In the genomic region with DNA sequence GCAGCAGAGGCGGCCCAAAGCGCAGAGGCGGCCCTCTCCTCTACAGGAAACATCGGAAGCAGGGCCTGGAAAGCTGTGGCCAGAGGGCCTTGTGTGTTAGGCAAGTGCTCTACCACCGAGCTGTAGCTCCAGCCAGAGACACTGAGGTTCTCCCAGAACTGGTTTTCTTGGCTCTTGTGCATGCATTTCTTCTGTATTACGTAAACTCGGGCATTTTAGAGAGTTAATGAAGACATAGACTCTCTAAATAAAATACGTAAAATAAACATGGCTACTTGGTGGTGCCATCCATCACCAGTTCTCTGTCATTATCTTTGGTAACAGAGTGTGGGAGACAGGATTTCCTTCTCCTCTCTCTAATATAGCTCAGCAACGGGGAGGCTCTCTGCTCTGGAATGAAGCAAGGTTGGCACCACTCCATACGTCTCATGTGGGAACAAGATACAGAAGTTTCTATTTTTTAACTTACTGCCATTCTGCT, we compare ENCODE assay signal across 7 mouse cellular contexts. TPM values are rescaled to one million over a fixed set of nuclear protein-coding genes. Genes with fewer than 3 reads are reported as not detected.
A peak's percentile ranks its signal among the peaks of the same experiment; 100 is the strongest.
DNase-seq lines count a peak whose midpoint lies in the region; ATAC-seq lines count a peak whose summit lies in the region.

No protein-coding gene starts in this region.

- H3K27ac ChIP-seq in heart, embryonic 12.5 days (ENCODE audit: poor library complexity, severe bottlenecking), result peak overlapping the region; percentile 99
- H3K27ac ChIP-seq in limb, embryonic 15.5 days, result peak overlapping the region; percentile 67; the same call in 1 of the 2 replicates
- peak overlapping the region; percentile 31 for H3K27ac ChIP-seq in stomach, embryonic 15.5 days

- H3K9me3 ChIP-seq in heart, embryonic 12.5 days (replicated peaks), result no peaks in the 10 kb centered on the region
- no peaks in the 10 kb centered on the region for H3K9me3 ChIP-seq in limb, embryonic 15.5 days
- no peaks in the 10 kb centered on the region for H3K9me3 ChIP-seq in stomach, embryonic 15.5 days

- H3K36me3 ChIP-seq in heart, embryonic 12.5 days, result 0 out of 2 replicates have a peak, but pooled peaks cover 5% of the 10 kb centered on the region
- no peaks in the 10 kb centered on the region for H3K36me3 ChIP-seq in limb, embryonic 15.5 days
- no peaks in the 10 kb centered on the region for H3K36me3 ChIP-seq in stomach, embryonic 15.5 days

- 0 out of 2 replicates have a peak overlapping the region, but pooled peaks have one; percentile 48 for H3K9ac ChIP-seq in heart, embryonic 12.5 days
- H3K9ac ChIP-seq in limb, embryonic 15.5 days, result no peak overlapping the region
- H3K9ac ChIP-seq in stomach, embryonic 15.5 days, result no peak overlapping the region

- H3K4me3 ChIP-seq in heart, embryonic 12.5 days, result no peak overlapping the region
- H3K4me3 ChIP-seq in limb, embryonic 15.5 days, result no peak overlapping the region
- H3K4me3 ChIP-seq in stomach, embryonic 15.5 days (replicated peaks), result no peak overlapping the region

- peak; percentile 77 for ATAC-seq in heart, embryonic 12.5 days (ENCODE audit: insufficient number of reproducible peaks, low FRiP score)
- no peak for ATAC-seq in limb, embryonic 15.5 days (ENCODE audit: insufficient number of reproducible peaks, low FRiP score, low TSS enrichment, low read depth)
- ATAC-seq in stomach, embryonic 15.5 days (ENCODE audit: insufficient read depth, low FRiP score, low read depth), result peak; percentile 43; the same call in 1 of the 2 replicates
- ATAC-seq in CD4-positive, CD25-positive, alpha-beta regulatory T cell, adult 4 months, result no peak

- 32% methylated on average over 10 of the region's 10 CpGs for WGBS in heart, embryonic 12.5 days
- WGBS in limb, embryonic 15.5 days, result 48% methylated on average over 10 of the region's 10 CpGs
- 40% methylated on average over 10 of the region's 10 CpGs for WGBS in stomach, embryonic 15.5 days

- H3K27me3 ChIP-seq in heart, embryonic 12.5 days (replicated peaks), result no peaks in the 10 kb centered on the region
- no peaks in the 10 kb centered on the region for H3K27me3 ChIP-seq in limb, embryonic 15.5 days
- H3K27me3 ChIP-seq in stomach, embryonic 15.5 days (replicated peaks), result no peaks in the 10 kb centered on the region

- peak overlapping the region; percentile 46 for H3K4me2 ChIP-seq in heart, embryonic 12.5 days
- H3K4me2 ChIP-seq in limb, embryonic 15.5 days, result no peak overlapping the region
- H3K4me2 ChIP-seq in stomach, embryonic 15.5 days, result no peak overlapping the region

- peak; percentile 10 for DNase-seq in ovary, adult 18-20 months (ENCODE audit: low spot score)
- no peak for DNase-seq in ovary, postnatal 10 days (ENCODE audit: low spot score)
- DNase-seq in retina, postnatal 1 day, result no peak

- peaks cover 59% of the 10 kb centered on the region for H3K4me1 ChIP-seq in heart, embryonic 12.5 days (replicated peaks)
- H3K4me1 ChIP-seq in limb, embryonic 15.5 days, result peaks cover 6% of the 10 kb centered on the region; the same call in 1 of the 2 replicates
- H3K4me1 ChIP-seq in stomach, embryonic 15.5 days, result no peaks in the 10 kb centered on the region

RNA-seq across cellular contexts. Expression of a gene that starts 46.3 kb away (rescaled TPM):
- polyA plus RNA-seq in heart, embryonic 12.5 days (2016; fragmentation: Nextera tagmentation; extraction: Ambion mirVana), result 24.0 and 27.3 TPM in 2 replicates
- 0.95 and 1.6 TPM in 2 replicates for polyA plus RNA-seq in limb, embryonic 15.5 days (2015; fragmentation: Nextera tagmentation; extraction: Ambion mirVana)
- 0.54 and 0.58 TPM in 2 replicates for polyA plus RNA-seq in stomach, embryonic 15.5 days (2015; fragmentation: Nextera tagmentation; extraction: Ambion mirVana)
- under 1 TPM in 1 of 2 experiments, not detected in 1; 0.19 TPM for polyA plus RNA-seq in CD4-positive, CD25-positive, alpha-beta regulatory T cell, adult 4 months (2017; shearing (Covaris generic))

RNA-seq across cellular contexts. Expression of a gene that starts 54.6 kb away (rescaled TPM):
- 0.53 TPM in 1 of 2 replicates, not detected in the other for polyA plus RNA-seq in heart, embryonic 12.5 days (2016; fragmentation: Nextera tagmentation; extraction: Ambion mirVana)
- polyA plus RNA-seq in limb, embryonic 15.5 days (2015; fragmentation: Nextera tagmentation; extraction: Ambion mirVana), result not detected in 2 replicates
- polyA plus RNA-seq in stomach, embryonic 15.5 days (2015; fragmentation: Nextera tagmentation; extraction: Ambion mirVana), result not detected in 2 replicates
- polyA plus RNA-seq in CD4-positive, CD25-positive, alpha-beta regulatory T cell, adult 4 months (2017; shearing (Covaris generic)), result not detected

Comparison
In these comparisons a context has a peak if more than half of its experiments do, and no peak if none do; other contexts are left out.
1. ATAC-seq: peak in heart, embryonic 12.5 days (single experiment) and stomach, embryonic 15.5 days (single experiment); none in limb, embryonic 15.5 days (single experiment) and CD4-positive, CD25-positive, alpha-beta regulatory T cell, adult 4 months (single experiment).
2. H3K27ac ChIP-seq: peak in every context shown above with its lines; median percentile 99 in heart, embryonic 12.5 days; 67 in limb, embryonic 15.5 days; 31 in stomach, embryonic 15.5 days.